Mouse (Mus musculus): ENCODE results near the gene Ndufs5. TPM values are rescaled to one million over a fixed set of nuclear protein-coding genes. Genes with fewer than 3 reads are reported as not detected.

Ndufs5 gene
- total and polyA plus RNA-seq, 3 experiments: 155 to 230 TPM; not detected in 1

DNA sequence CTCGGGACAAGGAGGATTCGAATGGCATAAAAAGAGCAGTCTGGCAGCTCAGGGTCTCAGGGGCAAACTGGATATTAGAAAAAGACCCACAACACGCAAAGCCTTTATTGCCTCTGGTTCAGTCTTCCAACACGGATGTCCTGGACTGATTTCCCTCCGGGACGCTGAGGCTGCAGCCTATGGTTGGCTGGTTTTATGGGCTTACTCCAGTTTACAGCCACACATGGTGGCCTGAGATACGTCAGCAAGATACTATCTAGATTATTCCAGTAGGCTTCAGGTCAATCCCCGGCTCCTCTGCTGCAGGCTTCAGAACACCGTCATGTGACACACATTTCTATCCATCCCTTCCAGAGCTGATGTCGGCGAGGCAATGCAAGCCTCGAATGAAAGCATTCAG is 24.6 kb downstream of the Ndufs5 start:
- H3K9ac ChIP-seq (ENCODE audit: control insufficient read depth, low read depth, low read length, poor library complexity, severe bottlenecking): no peak overlapping the region
- H3K27me3 ChIP-seq (ENCODE audit: control insufficient read depth in 1 of 2, insufficient read depth in 2 of 2, low read length in 2 of 2): no peaks in the 10 kb centered on the region; a peak in 2 of 4 replicates
- H3K9me3 ChIP-seq (replicated peaks; ENCODE audit: insufficient read depth, low read length): no peaks in the 10 kb centered on the region
- H3K79me2 ChIP-seq (ENCODE audit: control insufficient read depth, insufficient read depth, low read length, poor library complexity): no peaks in the 10 kb centered on the region
- no peaks in the 10 kb centered on the region for H3K36me3 ChIP-seq (ENCODE audit: control insufficient read depth in 1 of 2, insufficient read depth in 2 of 2, low read length in 2 of 2)
- no peaks in the 10 kb centered on the region for H3K4me1 ChIP-seq (ENCODE audit: control insufficient read depth in 1 of 2, insufficient read depth in 2 of 2, low read length in 2 of 2)
- H3K4me3 ChIP-seq (ENCODE audit: control insufficient read depth in 1 of 2, insufficient read depth in 1 of 2, low read depth in 2 of 2, low read length in 2 of 2): no peak overlapping the region
- no peak overlapping the region for H3K27ac ChIP-seq (ENCODE audit: control insufficient read depth, low read depth, low read length)
- TF ChIP-seq MXI1 (IDR thresholded peaks at IDR 0.05; ENCODE audit: low read depth, low read length): no peak
- DNase-seq (ENCODE audit: low read depth, low spot score): no peak

DNA sequence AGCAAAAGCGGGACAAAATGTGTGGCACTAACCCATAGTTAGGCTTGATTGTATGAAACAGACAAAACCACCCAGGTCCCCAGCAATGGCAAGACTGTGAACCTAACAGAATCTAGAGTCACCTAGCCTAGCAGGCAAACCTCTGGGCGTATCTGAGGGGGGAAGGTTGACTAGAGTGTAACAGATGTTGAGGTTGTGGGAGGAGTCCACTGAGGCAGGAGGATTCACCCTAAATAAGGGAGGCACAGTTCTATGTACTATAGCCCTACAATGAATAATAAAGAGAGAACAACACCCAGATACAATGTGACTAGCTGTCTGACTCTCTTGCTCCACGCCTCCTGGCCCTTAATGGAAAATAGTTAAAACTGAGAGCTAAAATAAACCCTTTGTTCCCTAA is 25.9 kb downstream of the Ndufs5 start:
- no peaks in the 10 kb centered on the region for H3K4me1 ChIP-seq (ENCODE audit: control insufficient read depth in 1 of 2, insufficient read depth in 2 of 2, low read length in 2 of 2)
- H3K79me2 ChIP-seq (ENCODE audit: control insufficient read depth, insufficient read depth, low read length, poor library complexity): no peaks in the 10 kb centered on the region
- TF ChIP-seq POLR2A (IDR thresholded peaks at IDR 0.05; ENCODE audit: control insufficient read depth in 1 of 2, insufficient read depth in 1 of 2, low read depth in 1 of 2, low read length in 2 of 2, poor library complexity in 1 of 2) (no peak), RCOR1 (IDR thresholded peaks at IDR 0.05; ENCODE audit: low read depth, low read length) (no peak), HCFC1 (IDR thresholded peaks at IDR 0.05; ENCODE audit: low read depth, low read length) (no peak), CTCF (IDR thresholded peaks at IDR 0.05 in 2 of 3, conservative IDR thresholded peaks at IDR 0.05 in 1 of 3; ENCODE audit: control insufficient read depth in 1 of 3, insufficient read depth in 1 of 3, low read depth in 2 of 3, low read length in 3 of 3, poor library complexity in 1 of 3, severe bottlenecking in 1 of 3) (no peak), E2F4 (IDR thresholded peaks at IDR 0.05; ENCODE audit: borderline replicate concordance, low read depth, low read length) (no peak), TCF12 (IDR thresholded peaks at IDR 0.05; ENCODE audit: low read depth, low read length) (no peak), GABPA (IDR thresholded peaks at IDR 0.05; ENCODE audit: low read depth, low read length) (no peak), POLR2AphosphoS2 (IDR thresholded peaks at IDR 0.05; ENCODE audit: low read length) (no peak), ZC3H11A (IDR thresholded peaks at IDR 0.05; ENCODE audit: low read depth, low read length) (no peak), JUND (IDR thresholded peaks at IDR 0.05; ENCODE audit: low read depth, low read length) (no peak), POLR2AphosphoS5 (IDR thresholded peaks at IDR 0.05; ENCODE audit: borderline replicate concordance, low read depth, low read length) (no peak), USF2 (IDR thresholded peaks at IDR 0.05; ENCODE audit: borderline replicate concordance in 1 of 2, insufficient read depth in 1 of 2, low read depth in 1 of 2, low read length in 2 of 2) (no peak), MYB (IDR thresholded peaks at IDR 0.05; ENCODE audit: low read depth, low read length) (no peak)
- H3K9ac ChIP-seq (ENCODE audit: control insufficient read depth, low read depth, low read length, poor library complexity, severe bottlenecking): no peak overlapping the region
- H3K9me3 ChIP-seq (replicated peaks; ENCODE audit: insufficient read depth, low read length): no peaks in the 10 kb centered on the region
- no peaks in the 10 kb centered on the region; a peak in 2 of 4 replicates for H3K27me3 ChIP-seq (ENCODE audit: control insufficient read depth in 1 of 2, insufficient read depth in 2 of 2, low read length in 2 of 2)
- H3K4me3 ChIP-seq (ENCODE audit: control insufficient read depth in 1 of 2, insufficient read depth in 1 of 2, low read depth in 2 of 2, low read length in 2 of 2): no peak overlapping the region
- no peak overlapping the region for H3K27ac ChIP-seq (ENCODE audit: control insufficient read depth, low read depth, low read length)
- DNase-seq (ENCODE audit: low read depth, low spot score): no peak
- H3K36me3 ChIP-seq (ENCODE audit: control insufficient read depth in 1 of 2, insufficient read depth in 2 of 2, low read length in 2 of 2): no peaks in the 10 kb centered on the region

DNA sequence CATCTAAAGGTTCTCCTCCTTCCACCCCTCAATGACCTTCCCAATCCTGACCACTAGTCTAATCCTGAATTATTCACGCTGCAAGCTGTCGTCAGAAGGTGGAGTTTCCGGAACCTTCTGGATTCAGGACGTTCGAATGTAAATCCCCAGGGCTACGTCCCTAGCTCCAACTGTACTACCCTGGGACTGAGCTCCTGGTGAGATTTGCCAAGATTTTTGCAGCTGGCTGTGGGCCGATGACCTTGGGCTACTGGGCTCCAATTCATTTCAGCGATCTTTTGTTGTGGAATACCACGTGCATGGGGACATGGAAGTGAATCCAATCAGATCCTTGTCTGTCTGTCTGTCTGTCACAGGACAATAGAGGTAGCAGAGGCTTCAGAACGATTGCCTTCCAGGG is 27.7 kb downstream of the Ndufs5 start:
- Histone ChIP-seq H3K27ac (ENCODE audit: control insufficient read depth, low read depth, low read length) (no peak overlapping the region), H3K4me1 (ENCODE audit: control insufficient read depth in 1 of 2, insufficient read depth in 2 of 2, low read length in 2 of 2) (no peaks in the 10 kb centered on the region), H3K79me2 (ENCODE audit: control insufficient read depth, insufficient read depth, low read length, poor library complexity) (no peaks in the 10 kb centered on the region), H3K9me3 (replicated peaks; ENCODE audit: insufficient read depth, low read length) (no peaks in the 10 kb centered on the region), H3K4me3 (ENCODE audit: control insufficient read depth in 1 of 2, insufficient read depth in 1 of 2, low read depth in 2 of 2, low read length in 2 of 2) (no peak overlapping the region), H3K36me3 (ENCODE audit: control insufficient read depth in 1 of 2, insufficient read depth in 2 of 2, low read length in 2 of 2) (no peaks in the 10 kb centered on the region), H3K9ac (ENCODE audit: control insufficient read depth, low read depth, low read length, poor library complexity, severe bottlenecking) (no peak overlapping the region), H3K27me3 (ENCODE audit: control insufficient read depth in 1 of 2, insufficient read depth in 2 of 2, low read length in 2 of 2) (no peaks in the 10 kb centered on the region; a peak in 2 of 4 replicates)
- DNase-seq (ENCODE audit: low read depth, low spot score): no peak
- TF ChIP-seq SIN3A (IDR thresholded peaks at IDR 0.05; ENCODE audit: low read length): no peak
- TF ChIP-seq RCOR1 (IDR thresholded peaks at IDR 0.05; ENCODE audit: low read depth, low read length): no peak
- TF ChIP-seq E2F4 (IDR thresholded peaks at IDR 0.05; ENCODE audit: borderline replicate concordance, low read depth, low read length): no peak
- TF ChIP-seq TCF12 (IDR thresholded peaks at IDR 0.05; ENCODE audit: low read depth, low read length): no peak
- TF ChIP-seq POLR2AphosphoS5 (IDR thresholded peaks at IDR 0.05; ENCODE audit: borderline replicate concordance, low read depth, low read length): no peak
- TF ChIP-seq ZKSCAN1 (IDR thresholded peaks at IDR 0.05; ENCODE audit: low read depth, low read length): no peak
- TF ChIP-seq POLR2A (IDR thresholded peaks at IDR 0.05; ENCODE audit: control insufficient read depth in 1 of 2, insufficient read depth in 1 of 2, low read depth in 1 of 2, low read length in 2 of 2, poor library complexity in 1 of 2): no peak
- no peak for TF ChIP-seq ELF1 (IDR thresholded peaks at IDR 0.05; ENCODE audit: low read depth, low read length)
- TF ChIP-seq GABPA (IDR thresholded peaks at IDR 0.05; ENCODE audit: low read depth, low read length): no peak
- no peak for TF ChIP-seq ETS1 (IDR thresholded peaks at IDR 0.05; ENCODE audit: low read depth, low read length)
- TF ChIP-seq ZC3H11A (IDR thresholded peaks at IDR 0.05; ENCODE audit: low read depth, low read length): no peak
- TF ChIP-seq CHD2 (IDR thresholded peaks at IDR 0.05; ENCODE audit: low read length): no peak
- no peak for TF ChIP-seq MAX (IDR thresholded peaks at IDR 0.05; ENCODE audit: low read length)
- TF ChIP-seq USF1 (IDR thresholded peaks at IDR 0.05; ENCODE audit: low read depth, low read length): no peak
- no peak for TF ChIP-seq NRF1 (IDR thresholded peaks at IDR 0.05; ENCODE audit: insufficient read depth, low read depth, low read length, poor library complexity, severe bottlenecking)
- TF ChIP-seq RAD21 (IDR thresholded peaks at IDR 0.05; ENCODE audit: low read depth, low read length): no peak
- TF ChIP-seq MAZ (IDR thresholded peaks at IDR 0.05; ENCODE audit: low read depth, low read length): no peak
- TF ChIP-seq KAT2A (conservative IDR thresholded peaks at IDR 0.05; ENCODE audit: low read depth, low read length): no peak
- no peak for TF ChIP-seq BHLHE40 (IDR thresholded peaks at IDR 0.05; ENCODE audit: borderline replicate concordance, low read depth, low read length)

Measured in MEL (cell line).